Mouse (Mus musculus) embryonic fibroblast, embryonic 13.5 days (primary cell): ENCODE measurements around the gene Tmem132b.

ENCODE experiments used
- CTCF ChIP-seq: IDR thresholded peaks from 2 replicates; pipeline ENCODE4 v1.5.1; 2011; ENCODE audit warnings: mild to moderate bottlenecking, control low read depth, low read length, moderate library complexity, borderline replicate concordance; ENCODE audit not compliant: insufficient read depth
- POLR2A ChIP-seq: IDR thresholded peaks from 2 replicates; pipeline ENCODE4 v1.6.1; 2011; ENCODE audit warnings: low read depth, mild to moderate bottlenecking, control low read depth, low read length, moderate library complexity

GRCm38 (mm10) chr5:125640966-125641365, 109.4 kb downstream of the Tmem132b start:
- TF ChIP-seq CTCF = no peak
- TF ChIP-seq POLR2A = no peak
